Mouse (Mus musculus) thymus, adult 2 months (tissue): ENCODE measurements around the gene Inafm2.

Source experiments
- CTCF ChIP-seq: fragments of 200-500 bp; IDR thresholded peaks from 2 replicates; pipeline ENCODE4 v1.5.1; 2012; ENCODE audit warnings: mild to moderate bottlenecking, control low read depth, low read length, moderate library complexity, borderline replicate concordance; ENCODE audit not compliant: control insufficient read depth, poor library complexity, insufficient read depth; ENCODE audit errors: extremely low read depth
- POLR2A ChIP-seq: fragments of 200-500 bp; IDR thresholded peaks from 2 replicates; pipeline ENCODE4 v1.6.1; 2012; ENCODE audit warnings: mild to moderate bottlenecking, low read length, control low read depth, moderate library complexity; ENCODE audit not compliant: control insufficient read depth, poor library complexity, insufficient read depth; ENCODE audit errors: extremely low read depth

DNA sequence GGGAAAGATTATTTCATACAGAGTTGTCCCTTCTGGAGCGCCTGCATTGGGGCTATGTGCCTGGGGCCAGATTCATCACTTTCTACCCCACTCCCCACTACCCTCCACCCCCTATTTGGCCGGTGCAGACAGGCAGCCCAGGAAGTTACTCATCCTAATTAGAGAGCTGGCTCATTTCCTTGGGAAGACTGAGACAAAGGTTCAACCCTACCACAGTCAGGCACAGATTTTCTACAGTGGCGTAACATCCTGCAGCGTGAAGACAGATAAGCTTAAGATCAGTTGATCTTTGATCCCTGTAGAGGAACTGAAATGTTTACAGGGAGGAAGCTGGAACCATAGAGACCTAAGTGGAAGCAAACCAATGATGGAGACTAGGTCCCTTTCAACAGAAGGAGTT is 36.7 kb downstream of the Inafm2 start:
- TF ChIP-seq CTCF (no peak), POLR2A (no peak)
